Mouse (Mus musculus) lung, embryonic 15.5 days (tissue): ENCODE measurements around the gene Myo15b. TPM values are rescaled to one million over a fixed set of nuclear protein-coding genes. Genes with fewer than 3 reads are reported as not detected.

Experiments used
- ATAC-seq: fragments of 200-750 bp; cut with Nextera tagmentation; 2 replicates; pipeline ENCODE4 v1.8.0; 2017; ENCODE audit warnings: moderate number of reproducible peaks, borderline replicate concordance; ENCODE audit not compliant: low FRiP score, low TSS enrichment; ENCODE audit errors: extremely low read depth
- H3K27ac ChIP-seq: fragments of 300-500 bp; sonication (generic); 2 replicates; pipeline ENCODE4 v1.5.1; 2015; ENCODE audit warnings: moderate library complexity, mild to moderate bottlenecking, inconsistent platforms
- H3K27me3 ChIP-seq: fragments of 300-500 bp; sonication (generic); 2 replicates; pipeline ENCODE4 v1.6.1; 2015; ENCODE audit warnings: inconsistent platforms
- H3K36me3 ChIP-seq: fragments of 300-500 bp; sonication (generic); 2 replicates; pipeline ENCODE4 v1.6.1; 2015; ENCODE audit warnings: inconsistent platforms
- H3K4me1 ChIP-seq: fragments of 300-500 bp; sonication (generic); 2 replicates; pipeline ENCODE4 v1.6.1; 2015; ENCODE audit warnings: inconsistent platforms
- H3K4me2 ChIP-seq: fragments of 300-500 bp; sonication (generic); 2 replicates; pipeline ENCODE4 v1.6.1; 2015; ENCODE audit warnings: inconsistent platforms, mild to moderate bottlenecking, moderate library complexity
- H3K4me3 ChIP-seq: fragments of 300-500 bp; sonication (generic); 2 replicates; pipeline ENCODE4 v1.5.1; 2015; ENCODE audit warnings: mild to moderate bottlenecking, inconsistent platforms
- H3K9ac ChIP-seq: fragments of 300-500 bp; sonication (generic); 2 replicates; pipeline ENCODE4 v1.6.1; 2015; ENCODE audit warnings: inconsistent platforms
- H3K9me3 ChIP-seq: fragments of 300-500 bp; sonication (generic); 2 replicates; pipeline ENCODE4 v1.6.1; 2016; ENCODE audit warnings: inconsistent platforms
- WGBS: fragments of 180-500 bp; shearing (Covaris S2); methylation state at CpG from one replicate; pipeline ENCODE4 v1.1.7; 2015; 5-methylcytosine and 5-hydroxymethylcytosine counted together
- polyA plus RNA-seq: library from polyadenylated mRNA; unstranded; fragments of >200 nt; fragmentation: Nextera tagmentation; extraction: Ambion mirVana; gene quantifications from 2 replicates; pipeline ENCODE4 v1.2.1, GENCODE M21; 2015

Myo15b gene
- polyA plus RNA-seq, 1 experiment from 2014 or later, result 0.49 TPM

GRCm38 (mm10) chr11:115833021-115833513, 25.1 kb upstream of the Myo15b start:
- Histone ChIP-seq H3K9ac (no peak overlapping the region), H3K4me1 (peaks cover 95% of the 10 kb centered on the region), H3K27ac (peak overlapping the region; percentile 91), H3K4me3 (no peak overlapping the region), H3K36me3 (no peaks in the 10 kb centered on the region), H3K4me2 (peak overlapping the region; percentile 29), H3K27me3 (no peaks in the 10 kb centered on the region), H3K9me3 (no peaks in the 10 kb centered on the region)
- WGBS, result 16% methylated on average over 8 of the region's 8 CpGs
- ATAC-seq, result peak; percentile 20; the same call in 1 of the 2 replicates

GRCm38 (mm10) chr11:115834033-115834432, 24.2 kb upstream of the Myo15b start:
- H3K36me3 ChIP-seq, result no peaks in the 10 kb centered on the region
- no peaks in the 10 kb centered on the region for H3K9me3 ChIP-seq
- ATAC-seq, result no peak
- peak overlapping the region; percentile 91 for H3K27ac ChIP-seq
- no peaks in the 10 kb centered on the region for H3K27me3 ChIP-seq
- no peak overlapping the region for H3K9ac ChIP-seq
- peaks cover 95% of the 10 kb centered on the region for H3K4me1 ChIP-seq
- 62% methylated on average over 6 of the region's 6 CpGs for WGBS
- H3K4me3 ChIP-seq, result no peak overlapping the region
- H3K4me2 ChIP-seq, result no peak overlapping the region; the same call in 1 of the 2 replicates

GRCm38 (mm10) chr11:115836656-115837395, 21.4 kb upstream of the Myo15b start:
- H3K36me3 ChIP-seq, result no peaks in the 10 kb centered on the region
- H3K9me3 ChIP-seq, result no peaks in the 10 kb centered on the region
- no peak overlapping the region for H3K9ac ChIP-seq
- H3K27ac ChIP-seq, result peak overlapping the region; percentile 75
- WGBS, result 41% methylated on average over 11 of the region's 11 CpGs
- peak; percentile 23 for ATAC-seq
- H3K4me1 ChIP-seq, result peaks cover 89% of the 10 kb centered on the region
- H3K4me3 ChIP-seq, result no peak overlapping the region
- H3K4me2 ChIP-seq, result no peak overlapping the region
- H3K27me3 ChIP-seq, result no peaks in the 10 kb centered on the region

GRCm38 (mm10) chr11:115837606-115838345, 20.4 kb upstream of the Myo15b start:
- Histone ChIP-seq H3K9ac (no peak overlapping the region), H3K27me3 (no peaks in the 10 kb centered on the region), H3K27ac (peak overlapping the region; percentile 75), H3K4me3 (no peak overlapping the region), H3K36me3 (no peaks in the 10 kb centered on the region), H3K9me3 (no peaks in the 10 kb centered on the region), H3K4me1 (peaks cover 89% of the 10 kb centered on the region), H3K4me2 (no peak overlapping the region)
- 76% methylated on average over 22 of the region's 22 CpGs for WGBS
- no peak for ATAC-seq

DNA sequence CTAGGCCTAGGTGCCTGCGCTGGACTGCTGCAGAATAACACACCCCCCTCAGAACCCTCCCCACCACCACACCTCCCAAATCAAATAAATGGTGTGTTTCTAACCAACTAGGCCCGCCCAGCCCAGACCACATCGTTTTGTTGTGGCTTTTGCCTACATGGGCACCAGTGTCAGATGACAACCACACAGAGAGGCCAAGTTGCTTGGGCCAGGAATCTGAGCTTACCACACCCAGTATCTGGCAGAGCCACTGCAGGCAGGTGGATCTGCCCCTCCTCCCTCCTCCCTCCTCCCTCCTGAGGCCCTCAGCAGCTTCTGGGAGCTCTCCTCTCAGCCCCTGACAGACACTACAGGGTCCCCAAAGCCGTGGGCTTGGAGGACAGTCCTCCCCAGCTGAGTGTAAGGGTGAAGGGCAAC, 19.3 kb upstream of the Myo15b start:
- H3K9ac ChIP-seq, result no peak overlapping the region
- no peaks in the 10 kb centered on the region for H3K27me3 ChIP-seq
- no peaks in the 10 kb centered on the region for H3K9me3 ChIP-seq
- 36% methylated on average over 4 of the region's 4 CpGs for WGBS
- H3K4me3 ChIP-seq, result no peak overlapping the region
- peak overlapping the region; percentile 75 for H3K27ac ChIP-seq
- peak overlapping the region; percentile 1; the same call in 1 of the 2 replicates for H3K4me2 ChIP-seq
- peaks cover 87% of the 10 kb centered on the region for H3K4me1 ChIP-seq
- no peaks in the 10 kb centered on the region for H3K36me3 ChIP-seq
- no peak for ATAC-seq

GRCm38 (mm10) chr11:115839732-115840131, 18.5 kb upstream of the Myo15b start:
- ATAC-seq, result no peak
- peaks cover 84% of the 10 kb centered on the region for H3K4me1 ChIP-seq
- no peak overlapping the region for H3K9ac ChIP-seq

GRCm38 (mm10) chr11:115841044-115841443, 17.2 kb upstream of the Myo15b start:
- no peak overlapping the region for H3K4me3 ChIP-seq
- no peak for ATAC-seq
- no peak overlapping the region for H3K9ac ChIP-seq
- no peak overlapping the region for H3K4me2 ChIP-seq
- 85% methylated on average over 6 of the region's 6 CpGs for WGBS
- peak overlapping the region; percentile 92 for H3K27ac ChIP-seq
- H3K27me3 ChIP-seq, result no peaks in the 10 kb centered on the region
- H3K36me3 ChIP-seq, result peaks cover 13% of the 10 kb centered on the region
- peaks cover 72% of the 10 kb centered on the region for H3K4me1 ChIP-seq
- 0 out of 2 replicates have a peak, but pooled peaks cover 4% of the 10 kb centered on the region for H3K9me3 ChIP-seq

More at GRCm38 (mm10) chr11:115839732-115840131, 18.5 kb upstream of the Myo15b start:
- Histone ChIP-seq H3K4me3 (no peak overlapping the region), H3K27ac (peak overlapping the region; percentile 75), H3K4me2 (no peak overlapping the region), H3K36me3 (no peaks in the 10 kb centered on the region), H3K27me3 (no peaks in the 10 kb centered on the region), H3K9me3 (no peaks in the 10 kb centered on the region)
- 50% methylated on average over 3 of the region's 3 CpGs for WGBS

DNA sequence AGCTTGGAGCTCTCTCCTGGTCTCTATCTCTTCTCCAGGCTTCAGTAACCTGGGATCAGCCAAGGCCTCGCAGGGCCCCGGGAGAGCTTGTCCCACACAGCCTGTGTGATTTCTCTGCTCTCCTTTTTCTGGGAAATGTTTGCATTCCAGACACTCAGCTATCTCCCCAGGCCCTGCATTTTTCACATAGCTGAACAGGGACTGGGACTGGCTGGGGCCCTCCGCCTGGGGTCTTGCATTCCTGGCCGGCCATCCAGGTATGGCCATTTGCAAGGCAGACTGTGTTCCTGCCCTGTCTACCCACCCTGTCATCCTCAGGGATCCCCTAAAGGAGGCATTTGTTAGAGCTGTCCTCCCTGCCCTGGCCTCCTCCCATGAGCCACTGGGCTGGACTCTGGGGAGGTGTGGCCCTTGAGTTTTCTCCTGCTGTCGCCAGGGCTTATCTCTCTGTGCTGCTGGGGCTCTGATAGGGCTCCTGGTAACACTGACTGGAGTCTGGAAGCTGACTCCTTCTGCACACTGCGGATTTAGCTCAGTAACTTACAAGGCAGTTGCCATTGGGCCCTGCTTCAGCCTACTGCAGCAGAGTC, 16.1 kb upstream of the Myo15b start:
- peaks cover 22% of the 10 kb centered on the region for H3K36me3 ChIP-seq
- H3K4me1 ChIP-seq, result peaks cover 64% of the 10 kb centered on the region
- no peak overlapping the region for H3K4me3 ChIP-seq
- peak overlapping the region; percentile 10; the same call in 1 of the 2 replicates for H3K4me2 ChIP-seq
- WGBS, result 17% methylated on average over 6 of the region's 6 CpGs
- peak; percentile 65 for ATAC-seq
- no peak overlapping the region for H3K9ac ChIP-seq
- H3K9me3 ChIP-seq, result 0 out of 2 replicates have a peak, but pooled peaks cover 4% of the 10 kb centered on the region
- peak overlapping the region; percentile 92 for H3K27ac ChIP-seq
- H3K27me3 ChIP-seq, result no peaks in the 10 kb centered on the region

- Histone ChIP-seq H3K4me2 (no peak overlapping the region), H3K9me3 (0 out of 2 replicates have a peak, but pooled peaks cover 4% of the 10 kb centered on the region), H3K27me3 (no peaks in the 10 kb centered on the region), H3K4me1 (peaks cover 51% of the 10 kb centered on the region), H3K36me3 (peaks cover 29% of the 10 kb centered on the region), H3K9ac (no peak overlapping the region), H3K4me3 (no peak overlapping the region), H3K27ac (peak overlapping the region; percentile 92)
- whole genome bisulfite sequencing, result 75% methylated on average over 12 of the region's 14 CpGs
- ATAC-seq, result no peak
Measured at GRCm38 (mm10) chr11:115843141-115843890, 14.9 kb upstream of the Myo15b start.

DNA sequence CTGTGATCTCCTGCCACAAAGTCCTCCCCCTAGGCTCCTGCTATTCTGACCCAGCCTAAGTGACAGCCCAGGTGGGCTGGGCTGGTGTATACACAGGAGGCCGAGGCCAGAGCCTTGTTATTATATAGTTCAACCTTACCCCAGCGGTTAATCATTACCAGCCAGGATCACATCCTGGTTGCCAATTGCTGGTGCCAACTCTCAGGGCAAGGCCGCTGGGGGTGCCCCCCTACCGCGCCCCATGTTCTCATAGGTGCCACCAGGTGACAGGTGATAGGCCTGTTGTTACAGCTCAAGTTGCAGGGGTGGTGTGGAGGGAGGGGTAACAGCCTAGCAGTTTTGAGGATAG, 14.3 kb upstream of the Myo15b start:
- Histone ChIP-seq H3K4me2 (no peak overlapping the region), H3K9me3 (0 out of 2 replicates have a peak, but pooled peaks cover 4% of the 10 kb centered on the region), H3K9ac (no peak overlapping the region), H3K27ac (peak overlapping the region; percentile 65), H3K4me3 (no peak overlapping the region), H3K36me3 (peaks cover 29% of the 10 kb centered on the region), H3K27me3 (no peaks in the 10 kb centered on the region), H3K4me1 (peaks cover 46% of the 10 kb centered on the region)
- no peak for ATAC-seq
- 77% methylated on average over 5 of the region's 5 CpGs for WGBS

DNA sequence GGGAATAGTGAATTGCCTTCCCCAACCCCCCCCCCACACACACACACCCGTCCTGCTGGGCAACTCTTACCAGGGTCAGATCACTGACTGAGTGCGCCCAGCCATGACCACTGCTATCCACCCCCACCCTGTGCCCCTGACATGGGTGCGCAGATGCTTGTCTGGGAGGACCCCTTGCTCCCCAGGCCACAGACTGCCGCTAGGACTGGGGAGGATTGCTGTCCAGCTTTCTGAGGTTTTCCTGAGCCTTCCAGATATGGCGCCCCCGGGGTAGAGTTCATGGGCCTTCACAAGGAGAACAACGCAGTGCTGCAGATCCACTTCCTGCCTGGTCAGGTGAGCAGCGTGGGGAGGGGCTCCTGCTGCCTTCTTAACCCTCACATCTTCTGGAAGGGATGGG, 14.0 kb upstream of the Myo15b start:
- H3K9ac ChIP-seq, result no peak overlapping the region
- H3K4me2 ChIP-seq, result no peak overlapping the region
- no peak for ATAC-seq
- H3K4me1 ChIP-seq, result peaks cover 42% of the 10 kb centered on the region
- 56% methylated on average over 8 of the region's 8 CpGs for WGBS
- H3K27me3 ChIP-seq, result no peaks in the 10 kb centered on the region
- no peak overlapping the region for H3K4me3 ChIP-seq
- peaks cover 29% of the 10 kb centered on the region for H3K36me3 ChIP-seq
- peak overlapping the region; percentile 65 for H3K27ac ChIP-seq
- 0 out of 2 replicates have a peak, but pooled peaks cover 4% of the 10 kb centered on the region for H3K9me3 ChIP-seq
